In the genomic region with DNA sequence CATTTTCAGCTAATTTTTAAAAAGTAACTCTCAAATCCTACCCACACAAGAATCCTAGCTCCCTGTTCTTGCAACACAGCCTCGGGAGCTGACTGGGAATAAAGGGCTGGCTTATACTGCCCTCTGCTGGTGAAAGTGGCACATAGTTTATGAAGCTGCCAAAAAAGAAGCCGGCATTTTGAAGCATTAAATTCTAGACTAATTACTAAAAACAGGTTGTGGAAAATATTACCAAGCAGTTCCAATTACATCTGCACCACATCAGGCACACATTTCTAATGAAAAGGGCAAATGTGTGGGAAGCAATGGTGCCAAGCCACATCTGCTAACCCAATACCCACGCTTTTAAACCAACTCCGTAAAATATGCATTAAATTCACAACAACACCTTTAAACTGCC, we compare ENCODE assay signal across 8 mouse cellular contexts.
DNase-seq lines count a peak whose midpoint lies in the region; ATAC-seq and TF ChIP-seq lines count a peak whose summit lies in the region.

No protein-coding gene starts in this region.

- no peaks in the 10 kb centered on the region for H3K36me3 ChIP-seq in neural tube, embryonic 15.5 days

- no peak for ATAC-seq in neural tube, embryonic 15.5 days (ENCODE audit: low FRiP score)

- H3K27me3 ChIP-seq in neural tube, embryonic 15.5 days (replicated peaks), result no peaks in the 10 kb centered on the region

- H3K27ac ChIP-seq in gastrocnemius, adult 2 months, result no peak overlapping the region
- no peak overlapping the region for H3K27ac ChIP-seq in neural tube, embryonic 15.5 days (replicated peaks)

- intact Hi-C loops in gastrocnemius, adult 2 months (cut with DNase I), result no loop called here

- peak; percentile 37 for DNase-seq in gastrocnemius, adult 2 months
- DNase-seq in gastrocnemius, adult 8-10 months (ENCODE audit: low spot score in 2 of 2), result no peak
- DNase-seq in neural tube, embryonic 10.5 days (ENCODE audit: extremely low spot score, low spot score), result peak; percentile 36
- peak; percentile 41 for DNase-seq in c-Kit-positive CD71-negative TER-119-negative erythroid progenitor cells, embryonic 14.5 days (ENCODE audit: low read depth)
- DNase-seq in kidney, postnatal 4 days, result peak; percentile 40 to 54
- peak; percentile 48 for DNase-seq in telencephalon, adult 2 months (ENCODE audit: low read depth, low spot score)
- no peak for DNase-seq in urinary bladder, postnatal 4 days (ENCODE audit: low spot score in 2 of 2)

- WGBS in neural tube, embryonic 15.5 days, result 49% methylated on average over 4 of the region's 4 CpGs

- peak; percentile 89 for TF ChIP-seq CTCF in gastrocnemius, adult 2 months (IDR thresholded peaks at IDR 0.05)

- no peaks in the 10 kb centered on the region for H3K9me3 ChIP-seq in neural tube, embryonic 15.5 days (replicated peaks)

- 0 out of 2 replicates have a peak, but pooled peaks cover 6% of the 10 kb centered on the region for H3K4me1 ChIP-seq in neural tube, embryonic 15.5 days

- peak overlapping the region; percentile 15; the same call in 1 of the 2 replicates for H3K4me3 ChIP-seq in gastrocnemius, adult 2 months
- no peak overlapping the region for H3K4me3 ChIP-seq in neural tube, embryonic 15.5 days (replicated peaks)

- H3K4me2 ChIP-seq in neural tube, embryonic 15.5 days, result no peak overlapping the region

- no peak overlapping the region for H3K9ac ChIP-seq in neural tube, embryonic 15.5 days (replicated peaks)

Comparison
In these comparisons a context has a peak if more than half of its experiments do, and no peak if none do; other contexts are left out.
1. DNase-seq: peak in gastrocnemius, adult 2 months (single experiment), neural tube, embryonic 10.5 days (single experiment), c-Kit-positive CD71-negative TER-119-negative erythroid progenitor cells, embryonic 14.5 days (single experiment), kidney, postnatal 4 days (2 of 2) and telencephalon, adult 2 months (single experiment); none in gastrocnemius, adult 8-10 months (0 of 2) and urinary bladder, postnatal 4 days (0 of 2).